Mouse (Mus musculus) heart, embryonic 13.5 days (tissue): ENCODE results near the gene Dlx6. TPM values are rescaled to one million over a fixed set of nuclear protein-coding genes. Genes with fewer than 3 reads are reported as not detected.

Experiments
- ATAC-seq: fragments of 200-750 bp; cut with Nextera tagmentation; 2 replicates; pipeline ENCODE4 v1.8.0; 2017; ENCODE audit warnings: moderate TSS enrichment; ENCODE audit not compliant: insufficient number of reproducible peaks, low FRiP score, low TSS enrichment; ENCODE audit errors: extremely low read depth
- H3K27ac ChIP-seq: fragments of 300-500 bp; sonication (generic); replicated peaks from 2 replicates; pipeline ENCODE4 v1.5.1; 2015; ENCODE audit warnings: moderate library complexity, mild to moderate bottlenecking, inconsistent platforms
- H3K27me3 ChIP-seq: fragments of 300-500 bp; sonication (generic); replicated peaks from 2 replicates; pipeline ENCODE4 v1.6.1; 2015; ENCODE audit warnings: mild to moderate bottlenecking, inconsistent platforms
- H3K36me3 ChIP-seq: fragments of 300-500 bp; sonication (generic); 2 replicates; pipeline ENCODE4 v1.6.1; 2015; ENCODE audit warnings: mild to moderate bottlenecking, inconsistent platforms
- H3K4me1 ChIP-seq: fragments of 300-500 bp; sonication (generic); 2 replicates; pipeline ENCODE4 v1.6.1; 2015; ENCODE audit warnings: inconsistent platforms
- H3K4me2 ChIP-seq: fragments of 300-500 bp; sonication (generic); 2 replicates; pipeline ENCODE4 v1.6.1; 2015; ENCODE audit warnings: inconsistent platforms, mild to moderate bottlenecking, moderate library complexity
- H3K4me3 ChIP-seq: fragments of 300-500 bp; sonication (generic); 2 replicates; pipeline ENCODE4 v1.5.1; 2015; ENCODE audit warnings: moderate library complexity, mild to moderate bottlenecking, inconsistent platforms
- H3K9ac ChIP-seq: fragments of 300-500 bp; sonication (generic); 2 replicates; pipeline ENCODE4 v1.6.1; 2015; ENCODE audit warnings: inconsistent platforms, mild to moderate bottlenecking, moderate library complexity
- H3K9me3 ChIP-seq: fragments of 300-500 bp; sonication (generic); 2 replicates; pipeline ENCODE4 v1.6.1; 2016; ENCODE audit warnings: inconsistent platforms
- WGBS: fragments of 180-500 bp; shearing (Covaris S2); methylation state at CpG from one replicate; pipeline ENCODE4 v1.1.7; 2015; ENCODE audit warnings: mixed read lengths; 5-methylcytosine and 5-hydroxymethylcytosine counted together
- polyA plus RNA-seq: library from polyadenylated mRNA; unstranded; fragments of >200 nt; fragmentation: Nextera tagmentation; extraction: Ambion mirVana; gene quantifications from 2 replicates; pipeline ENCODE4 v1.2.1, GENCODE M21; 2015

Dlx6 gene
- polyA plus RNA-seq, 1 experiment from 2014 or later, result not detected

DNA sequence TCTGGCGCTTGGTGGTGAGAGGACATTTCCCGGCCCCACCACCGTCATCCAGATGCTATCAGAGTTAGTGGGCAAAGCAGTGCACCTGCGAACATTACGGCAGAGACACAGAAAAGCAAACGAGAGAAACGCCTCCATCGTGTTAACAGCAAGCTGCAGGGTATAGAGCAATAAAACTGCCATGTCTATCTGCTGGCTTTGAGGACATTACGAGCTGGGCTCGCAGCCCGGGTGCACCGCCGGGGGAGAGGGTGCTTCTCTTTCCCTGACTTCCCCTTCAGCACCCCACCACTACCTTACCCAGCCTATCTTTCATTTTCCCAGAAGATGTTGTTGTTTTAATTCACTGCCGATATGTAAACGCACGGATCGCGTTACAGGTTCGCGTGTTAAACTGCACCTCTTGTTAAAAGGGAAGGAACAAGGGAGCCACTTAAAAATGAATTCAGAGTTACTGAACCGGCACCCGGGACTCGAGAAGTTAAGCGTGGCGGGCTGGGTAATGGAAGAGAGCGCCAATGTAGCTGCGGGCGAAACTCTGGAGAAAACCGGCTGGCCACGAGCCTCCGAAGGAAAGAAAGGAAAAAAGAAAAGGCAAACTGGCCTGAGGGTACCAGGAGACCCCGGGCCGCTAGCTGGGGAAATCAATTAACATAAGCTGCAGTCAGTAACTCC is 2.6 kb upstream of the Dlx6 start:
- WGBS, result under 1% methylated on average over 33 of the region's 33 CpGs
- H3K36me3 ChIP-seq, result no peaks in the 10 kb centered on the region
- H3K4me3 ChIP-seq, result peak overlapping the region; percentile 36
- peaks cover 38% of the 10 kb centered on the region for H3K4me1 ChIP-seq
- ATAC-seq, result no peak
- no peaks in the 10 kb centered on the region for H3K9me3 ChIP-seq
- H3K27ac ChIP-seq, result no peak overlapping the region
- peak overlapping the region; percentile 57 for H3K4me2 ChIP-seq
- peaks cover 95% of the 10 kb centered on the region for H3K27me3 ChIP-seq
- H3K9ac ChIP-seq, result no peak overlapping the region

DNA sequence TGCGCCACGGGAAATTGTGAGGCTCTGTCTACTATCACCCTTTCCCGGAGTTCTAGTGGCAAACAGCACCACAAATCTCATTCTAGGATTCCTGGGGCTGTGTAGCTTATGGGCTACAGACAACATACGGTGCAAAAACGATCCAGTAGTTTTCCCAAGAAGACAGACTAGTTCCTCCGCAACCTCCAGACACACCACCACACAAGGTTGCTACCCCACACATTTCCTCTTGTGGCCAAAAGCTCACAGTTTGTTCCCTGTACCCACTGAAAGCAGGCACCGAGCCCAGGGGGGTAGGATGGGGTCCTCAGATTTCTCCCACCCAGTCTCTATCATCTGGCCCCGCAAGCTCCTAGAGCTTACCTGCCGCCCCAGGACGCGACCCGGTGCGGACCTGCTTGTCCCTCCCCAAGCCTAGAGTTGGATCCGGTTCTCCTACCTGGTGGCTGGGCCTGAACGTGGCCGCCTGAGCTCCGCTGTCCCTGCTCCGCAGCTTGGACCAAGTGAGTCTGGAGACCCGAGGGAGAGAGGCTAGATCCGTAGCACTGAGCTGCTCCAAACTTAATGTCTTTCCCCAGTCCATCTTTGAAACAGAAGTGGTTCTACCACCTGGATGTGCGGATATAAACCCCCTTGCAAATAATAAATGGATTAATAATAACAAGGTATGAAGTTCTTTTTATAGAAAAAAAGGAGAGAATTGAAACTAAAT is 1.9 kb upstream of the Dlx6 start:
- H3K27me3 ChIP-seq, result peaks cover 95% of the 10 kb centered on the region
- H3K36me3 ChIP-seq, result no peaks in the 10 kb centered on the region
- H3K4me1 ChIP-seq, result peaks cover 38% of the 10 kb centered on the region
- under 1% methylated on average over 21 of the region's 21 CpGs for WGBS
- H3K4me3 ChIP-seq, result peak overlapping the region; percentile 36
- no peaks in the 10 kb centered on the region for H3K9me3 ChIP-seq
- no peak overlapping the region for H3K9ac ChIP-seq
- no peak for ATAC-seq
- no peak overlapping the region for H3K27ac ChIP-seq
- peak overlapping the region; percentile 57 for H3K4me2 ChIP-seq

DNA sequence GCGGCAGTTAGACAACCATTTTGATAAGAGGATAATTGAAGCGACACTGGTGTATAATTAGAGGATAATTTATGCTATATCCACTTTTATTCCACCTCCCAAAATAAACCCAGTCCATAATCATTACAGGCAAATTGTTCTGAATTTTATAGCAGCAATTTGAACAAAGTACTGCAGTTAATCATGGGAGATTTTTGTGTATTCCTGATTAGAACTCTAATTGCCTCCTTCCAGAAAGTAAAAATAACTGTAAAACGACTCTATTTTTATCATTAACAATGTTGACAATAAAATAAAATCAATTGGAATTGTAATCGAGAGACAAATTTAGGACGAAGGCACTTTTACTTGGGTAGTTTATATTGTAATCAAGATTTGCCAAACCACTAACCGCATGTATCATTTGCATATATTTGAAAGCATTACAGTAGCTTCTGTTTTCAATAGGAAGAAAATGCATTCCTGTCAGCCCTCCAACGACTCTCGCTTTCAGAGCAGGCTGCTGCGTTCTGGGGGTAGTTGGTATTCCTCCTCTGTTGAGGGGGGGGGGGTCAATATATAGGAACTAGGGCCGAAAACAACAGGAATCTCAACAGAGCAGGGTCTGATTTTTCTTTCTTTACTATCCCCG is 1.2 kb upstream of the Dlx6 start:
- 3% methylated on average over 11 of the region's 11 CpGs for WGBS
- peaks cover 38% of the 10 kb centered on the region for H3K4me1 ChIP-seq
- H3K36me3 ChIP-seq, result no peaks in the 10 kb centered on the region
- no peak overlapping the region for H3K27ac ChIP-seq
- H3K9me3 ChIP-seq, result no peaks in the 10 kb centered on the region
- no peak for ATAC-seq
- H3K27me3 ChIP-seq, result peaks cover 95% of the 10 kb centered on the region
- H3K9ac ChIP-seq, result no peak overlapping the region
- peak overlapping the region; percentile 88 for H3K4me2 ChIP-seq
- H3K4me3 ChIP-seq, result peak overlapping the region; percentile 59

DNA sequence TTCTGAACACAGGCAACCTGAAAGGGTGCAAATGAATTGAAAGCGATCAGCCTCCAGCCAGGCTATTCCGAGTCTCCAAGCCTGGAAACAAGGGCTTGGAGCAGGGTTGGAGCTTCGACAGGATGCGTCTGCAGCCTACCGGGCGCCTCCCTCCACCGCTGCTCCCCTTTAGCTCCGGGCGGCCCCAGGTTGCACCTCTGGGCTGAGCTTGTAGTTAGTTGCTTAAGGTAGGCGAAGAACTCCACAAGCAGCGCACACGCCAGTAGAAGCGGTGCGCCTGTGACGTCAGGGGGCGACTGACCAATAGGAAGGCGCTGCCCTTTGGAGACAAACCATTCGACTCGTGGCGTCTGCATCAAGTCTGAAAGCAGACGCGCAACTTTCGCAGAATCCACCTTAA is 523 bp upstream of the Dlx6 start:
- WGBS, result under 1% methylated on average over 23 of the region's 23 CpGs

DNA sequence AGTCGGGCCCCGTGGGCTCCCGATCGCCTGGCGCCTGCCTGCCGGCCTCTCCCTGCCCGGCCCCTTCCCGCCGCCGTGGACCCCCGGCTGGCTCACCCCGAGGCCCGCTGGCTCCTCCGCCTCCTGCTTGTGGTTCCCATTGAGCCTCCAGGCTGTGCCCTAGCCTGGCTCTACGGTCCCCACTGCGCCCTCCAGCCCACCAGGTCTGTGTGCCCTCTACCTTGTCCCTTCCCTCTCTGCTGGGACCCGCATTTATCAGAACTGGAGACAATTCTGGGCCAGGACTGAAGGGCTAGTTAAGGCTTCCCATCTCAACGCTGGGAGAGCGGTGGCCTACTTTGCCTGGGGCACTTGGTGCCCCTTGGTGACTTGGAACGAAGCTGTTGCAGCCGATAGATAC is 821 bp downstream of the Dlx6 start:
- Histone ChIP-seq H3K4me1 (peaks cover 38% of the 10 kb centered on the region), H3K27me3 (peaks cover 93% of the 10 kb centered on the region), H3K27ac (no peak overlapping the region), H3K4me2 (peak overlapping the region; percentile 88), H3K36me3 (no peaks in the 10 kb centered on the region), H3K4me3 (peak overlapping the region; percentile 59), H3K9ac (peak overlapping the region; percentile 74), H3K9me3 (no peaks in the 10 kb centered on the region)
- ATAC-seq, result 0 out of 2 replicates have a peak, but pooled peaks have one; percentile 14
- WGBS, result 2% methylated on average over 18 of the region's 21 CpGs

More for the DNA sequence above, 523 bp upstream of the Dlx6 start:
- Histone ChIP-seq H3K27ac (no peak overlapping the region), H3K4me1 (peaks cover 38% of the 10 kb centered on the region), H3K4me2 (peak overlapping the region; percentile 88), H3K4me3 (peak overlapping the region; percentile 59), H3K9me3 (no peaks in the 10 kb centered on the region), H3K36me3 (no peaks in the 10 kb centered on the region), H3K27me3 (peaks cover 96% of the 10 kb centered on the region), H3K9ac (no peak overlapping the region)
- no peak; the same call in 1 of the 2 replicates for ATAC-seq

DNA sequence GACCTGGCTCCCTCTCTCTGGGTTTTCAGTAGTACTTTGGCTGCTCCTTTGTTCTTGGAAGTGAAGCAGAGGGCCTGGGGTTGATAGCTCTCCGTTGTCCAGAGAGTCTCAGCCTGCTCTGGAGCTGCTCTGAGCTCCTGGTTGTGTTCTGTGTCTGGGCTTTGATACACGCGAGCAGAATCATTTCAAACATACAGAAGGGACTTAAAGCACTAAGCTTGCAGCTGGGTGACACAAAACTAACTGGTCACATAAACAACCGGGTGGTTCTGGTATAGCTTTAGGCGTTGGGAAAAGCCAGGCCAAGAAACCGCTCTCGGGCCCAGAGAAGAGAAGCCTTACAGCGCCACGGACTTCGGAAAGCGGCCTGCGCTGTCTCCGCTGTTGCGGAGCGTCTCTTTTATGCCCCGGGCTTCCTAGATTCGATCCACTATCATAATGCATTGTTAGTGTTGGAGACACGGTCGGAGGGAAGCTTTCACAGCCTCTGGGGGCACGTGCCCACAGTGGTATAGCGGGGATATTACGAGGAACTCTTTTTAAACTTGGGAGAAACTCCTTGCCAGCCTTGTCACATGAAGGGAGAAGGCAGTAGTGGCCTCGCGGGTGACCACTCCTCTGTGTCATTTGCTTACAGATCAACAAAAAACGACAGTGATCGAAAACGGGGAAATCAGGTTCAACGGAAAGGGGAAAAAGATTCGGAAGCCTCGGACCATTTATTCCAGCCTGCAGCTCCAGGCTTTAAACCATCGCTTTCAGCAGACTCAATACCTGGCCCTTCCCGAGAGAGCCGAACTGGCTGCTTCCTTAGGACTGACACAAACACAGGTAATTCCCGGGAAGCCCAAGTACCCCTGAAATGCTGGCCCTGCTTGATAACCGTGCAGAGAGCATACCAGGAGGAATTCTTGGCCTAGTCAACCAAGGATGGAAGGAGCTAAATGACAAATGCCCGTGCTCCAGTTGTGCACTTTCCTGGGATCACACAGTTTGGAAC is 1.6 kb downstream of the Dlx6 start:
- Histone ChIP-seq H3K27me3 (peaks cover 93% of the 10 kb centered on the region), H3K4me2 (peak overlapping the region; percentile 88), H3K9me3 (no peaks in the 10 kb centered on the region), H3K9ac (no peak overlapping the region), H3K4me3 (peak overlapping the region; percentile 59), H3K36me3 (no peaks in the 10 kb centered on the region), H3K27ac (no peak overlapping the region), H3K4me1 (peaks cover 35% of the 10 kb centered on the region)
- WGBS, result 7% methylated on average over 36 of the region's 36 CpGs
- no peak for ATAC-seq

DNA sequence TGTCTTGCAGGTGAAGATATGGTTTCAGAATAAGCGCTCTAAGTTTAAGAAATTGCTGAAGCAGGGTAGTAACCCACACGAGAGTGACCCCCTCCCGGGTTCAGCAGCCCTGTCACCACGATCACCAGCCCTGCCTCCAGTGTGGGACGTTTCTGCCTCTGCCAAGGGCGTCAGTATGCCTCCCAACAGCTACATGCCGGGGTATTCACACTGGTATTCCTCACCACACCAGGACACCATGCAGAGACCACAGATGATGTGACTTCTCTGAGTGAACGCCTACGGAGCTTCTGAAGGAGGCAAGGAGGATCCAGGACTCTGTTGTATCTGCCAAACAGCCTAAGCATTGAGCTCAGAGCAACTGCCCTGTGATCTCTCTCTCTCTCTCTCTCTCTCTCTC is 3.9 kb downstream of the Dlx6 start:
- H3K4me2 ChIP-seq, result no peak overlapping the region
- no peaks in the 10 kb centered on the region for H3K9me3 ChIP-seq
- H3K27me3 ChIP-seq, result peaks cover 98% of the 10 kb centered on the region
- H3K9ac ChIP-seq, result no peak overlapping the region
- H3K4me1 ChIP-seq, result peaks cover 23% of the 10 kb centered on the region
- no peak for ATAC-seq
- H3K27ac ChIP-seq, result no peak overlapping the region
- no peaks in the 10 kb centered on the region for H3K36me3 ChIP-seq
- 4% methylated on average over 9 of the region's 9 CpGs for WGBS
- H3K4me3 ChIP-seq, result no peak overlapping the region

DNA sequence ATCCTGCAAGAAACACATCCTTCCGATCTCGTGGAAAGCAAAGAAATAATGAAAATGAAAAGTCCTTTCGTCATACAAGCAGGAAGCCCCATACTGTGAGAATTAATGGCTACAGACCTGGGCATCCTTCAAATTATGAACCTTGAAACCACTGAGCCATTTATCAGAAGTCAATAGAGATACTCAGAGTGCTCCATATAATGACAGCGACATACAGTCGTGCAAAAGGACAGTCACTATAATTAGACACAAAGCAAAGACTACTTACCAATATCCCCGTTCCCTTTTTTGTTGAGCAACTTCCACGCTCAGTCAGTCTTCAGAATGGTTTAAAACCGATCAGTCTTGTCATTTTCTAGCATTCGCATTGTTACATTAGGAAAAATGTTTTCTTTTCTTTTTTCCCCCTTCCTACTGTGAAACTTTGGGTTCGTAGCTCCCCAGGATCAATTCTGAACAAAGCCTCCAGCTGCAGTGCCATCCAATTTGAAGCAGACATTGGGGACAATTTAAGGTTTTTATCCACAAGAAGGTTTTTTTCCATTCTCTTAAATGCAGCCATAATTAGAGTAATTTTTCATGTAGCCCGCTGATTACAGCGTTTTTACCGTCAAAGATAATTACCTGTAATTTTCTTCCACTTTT is 6.0 kb downstream of the Dlx6 start:
- no peak for ATAC-seq
- Histone ChIP-seq H3K36me3 (no peaks in the 10 kb centered on the region), H3K4me3 (no peak overlapping the region), H3K4me1 (0 out of 2 replicates have a peak, but pooled peaks cover 13% of the 10 kb centered on the region), H3K9ac (no peak overlapping the region), H3K9me3 (no peaks in the 10 kb centered on the region), H3K27ac (no peak overlapping the region), H3K27me3 (peaks cover 98% of the 10 kb centered on the region), H3K4me2 (no peak overlapping the region)
- WGBS, result 5% methylated on average over 13 of the region's 13 CpGs

DNA sequence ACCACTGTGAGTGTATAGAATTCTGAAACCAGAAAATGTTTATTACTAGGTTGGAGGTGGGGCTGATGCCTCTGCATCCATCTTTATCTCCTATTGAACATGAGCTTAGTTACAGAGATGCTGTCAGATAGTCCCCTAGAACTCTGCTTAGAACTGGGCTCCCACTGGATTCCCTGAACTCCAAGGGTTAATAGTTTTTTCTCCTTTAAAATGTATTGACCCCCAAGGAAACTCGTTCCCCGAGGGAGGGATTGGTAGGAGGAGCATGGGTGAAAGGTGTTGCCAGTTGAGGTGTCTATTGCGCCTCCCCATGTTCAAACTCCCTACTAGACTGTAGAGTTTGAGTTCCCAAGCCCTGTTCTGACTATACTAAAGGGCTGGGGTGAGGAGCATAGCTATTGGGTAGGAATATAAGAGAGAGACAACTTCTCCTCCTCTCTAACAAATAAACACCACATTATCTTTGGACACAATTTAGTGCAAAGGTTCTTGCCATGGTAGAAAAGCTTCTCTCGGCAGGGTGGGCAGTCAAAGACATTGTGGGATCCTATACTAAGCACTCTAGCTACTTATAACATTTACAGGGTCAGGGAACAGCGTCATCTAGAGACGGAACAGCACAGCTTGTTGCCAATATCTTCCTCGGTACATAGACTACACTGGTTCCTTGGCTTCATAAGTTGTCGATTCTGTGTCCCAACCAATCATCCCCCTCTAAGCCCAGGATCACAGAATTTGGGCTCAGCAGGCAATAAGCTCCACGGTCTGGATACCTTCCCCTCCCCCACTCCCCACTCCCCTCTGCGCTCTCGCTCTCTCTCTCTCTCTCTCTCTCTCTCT is 7.0 kb downstream of the Dlx6 start:
- Histone ChIP-seq H3K9ac (no peak overlapping the region), H3K9me3 (no peaks in the 10 kb centered on the region), H3K27me3 (peaks cover 98% of the 10 kb centered on the region), H3K27ac (no peak overlapping the region), H3K4me2 (no peak overlapping the region), H3K36me3 (no peaks in the 10 kb centered on the region), H3K4me3 (no peak overlapping the region), H3K4me1 (peaks cover 10% of the 10 kb centered on the region)
- under 1% methylated on average over 10 of the region's 11 CpGs for WGBS
- no peak for ATAC-seq

DNA sequence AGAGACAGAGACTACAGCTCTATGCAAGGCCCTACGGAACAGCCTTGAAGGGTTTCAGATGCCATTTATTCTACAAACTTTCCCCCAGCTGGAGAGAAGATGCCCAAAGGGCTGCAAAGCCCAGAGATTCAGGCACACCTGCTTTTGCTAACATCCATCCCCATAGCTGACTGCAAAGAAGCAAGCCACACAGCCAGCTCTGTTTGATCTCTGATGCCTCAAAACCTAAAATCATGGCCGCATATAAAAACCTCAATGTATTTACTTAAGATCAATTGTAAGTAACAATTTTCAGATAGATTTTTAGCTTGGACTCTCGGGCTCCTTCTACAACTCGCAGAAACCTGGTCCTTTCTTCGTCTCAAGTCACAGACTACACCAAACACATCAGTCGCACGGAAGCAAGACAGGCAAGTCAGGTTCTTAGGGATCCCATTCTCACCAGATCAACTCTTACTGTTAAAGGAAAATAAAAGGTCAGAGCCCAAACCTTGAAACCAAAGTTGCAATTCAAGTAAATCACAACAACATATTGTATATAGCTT is 7.8 kb downstream of the Dlx6 start:
- Histone ChIP-seq H3K27ac (no peak overlapping the region), H3K9me3 (no peaks in the 10 kb centered on the region), H3K27me3 (peaks cover 98% of the 10 kb centered on the region), H3K9ac (no peak overlapping the region), H3K4me3 (no peak overlapping the region), H3K4me1 (peaks cover 13% of the 10 kb centered on the region), H3K36me3 (no peaks in the 10 kb centered on the region), H3K4me2 (no peak overlapping the region)
- no peak for ATAC-seq
- 2% methylated on average over 7 of the region's 7 CpGs for WGBS
